Mouse (Mus musculus) mature B cell (primary cell): ENCODE results near the gene Fgfr2.
"Not testable (repeated sequence)": the region's sequence is repeated elsewhere in the genome, so short reads cannot be mapped to it uniquely, and the experiment has no call there.

Source experiments
- in situ Hi-C: fragments of 300-500 bp; cut with MboI; formaldehyde crosslinking; loops from 2 replicates; pipeline ENCODE4 v1.14.3; 2019

The Fgfr2 gene

GRCm38 (mm10) chr7:130692943-130693799 is 2430.0 kb downstream of the Fgfr2 start:
- in situ Hi-C loops: no loop called here

- in situ Hi-C loops: no loop called here
Observed at GRCm38 (mm10) chr7:130692392-130692942, 2430.7 kb downstream of the Fgfr2 start.

GRCm38 (mm10) chr7:130691931-130692330 is 2431.2 kb downstream of the Fgfr2 start:
- in situ Hi-C loops: no loop called here

- in situ Hi-C loops: no loop called here
Observed at GRCm38 (mm10) chr7:130690869-130691268, 2432.3 kb downstream of the Fgfr2 start.

- in situ Hi-C loops: no loop called here
Observed at GRCm38 (mm10) chr7:130688601-130689000, 2434.5 kb downstream of the Fgfr2 start.

GRCm38 (mm10) chr7:130681798-130682197 is 2441.4 kb downstream of the Fgfr2 start:
- in situ Hi-C loops: no loop called here

GRCm38 (mm10) chr7:130678414-130678813 is 2444.7 kb downstream of the Fgfr2 start:
- in situ Hi-C loops: no loop called here

- in situ Hi-C loops: no loop called here
Observed at GRCm38 (mm10) chr7:130677541-130678274, 2445.4 kb downstream of the Fgfr2 start.

GRCm38 (mm10) chr7:130676885-130677540 is 2446.1 kb downstream of the Fgfr2 start:
- in situ Hi-C loops: no loop called here

- in situ Hi-C loops: no loop called here
Observed at GRCm38 (mm10) chr7:130674526-130674925, 2448.6 kb downstream of the Fgfr2 start.

GRCm38 (mm10) chr7:130673169-130674033 is 2449.7 kb downstream of the Fgfr2 start:
- in situ Hi-C loops: no loop called here

- in situ Hi-C loops: no loop called here
Observed at GRCm38 (mm10) chr7:130671301-130671700, 2451.8 kb downstream of the Fgfr2 start.

- in situ Hi-C loops: no loop called here
Observed at GRCm38 (mm10) chr7:130670358-130670757, 2452.8 kb downstream of the Fgfr2 start.

GRCm38 (mm10) chr7:130669370-130669881 is 2453.7 kb downstream of the Fgfr2 start:
- in situ Hi-C loops: no loop called here

GRCm38 (mm10) chr7:130668729-130669281 is 2454.3 kb downstream of the Fgfr2 start:
- in situ Hi-C loops: no loop called here

- in situ Hi-C loops: not testable (repeated sequence)
Observed at GRCm38 (mm10) chr7:130668013-130668412, 2455.1 kb downstream of the Fgfr2 start.

GRCm38 (mm10) chr7:130665358-130665757 is 2457.8 kb downstream of the Fgfr2 start:
- in situ Hi-C loops: no loop called here

GRCm38 (mm10) chr7:130664629-130665028 is 2458.5 kb downstream of the Fgfr2 start:
- in situ Hi-C loops: no loop called here

- in situ Hi-C loops: no loop called here
Observed at GRCm38 (mm10) chr7:130664037-130664436, 2459.1 kb downstream of the Fgfr2 start.

- in situ Hi-C loops: no loop called here
Observed at GRCm38 (mm10) chr7:130662869-130663268, 2460.3 kb downstream of the Fgfr2 start.

- in situ Hi-C loops: no loop called here
Observed at GRCm38 (mm10) chr7:130662250-130662649, 2460.9 kb downstream of the Fgfr2 start.
